Mouse (Mus musculus): ENCODE data around the gene Gm4301. TPM values are rescaled to one million over a fixed set of nuclear protein-coding genes. Genes with fewer than 3 reads are reported as not detected.

Gene Gm4301
- not detected for polyA plus RNA-seq (2015; fragmentation: Illumina TruSeq; extraction: RNeasy Lipid Tissue Mini Kit (QIAGEN cat#74804); ENCODE audit: insufficient read depth, low read depth, low replicate concordance)

GRCm38 (mm10) chr10:100335376-100335775 lies at the start of gene Gm4301:
Gene Gm4301 (plus strand): TSS chr10:100335676.

GRCm38 (mm10) chr10:100340536-100340935 lies 5.1 kb downstream of the Gm4301 start, which contains the start of gene Gm4302:
Gene Gm4302 (plus strand): TSS chr10:100340836.

DNA sequence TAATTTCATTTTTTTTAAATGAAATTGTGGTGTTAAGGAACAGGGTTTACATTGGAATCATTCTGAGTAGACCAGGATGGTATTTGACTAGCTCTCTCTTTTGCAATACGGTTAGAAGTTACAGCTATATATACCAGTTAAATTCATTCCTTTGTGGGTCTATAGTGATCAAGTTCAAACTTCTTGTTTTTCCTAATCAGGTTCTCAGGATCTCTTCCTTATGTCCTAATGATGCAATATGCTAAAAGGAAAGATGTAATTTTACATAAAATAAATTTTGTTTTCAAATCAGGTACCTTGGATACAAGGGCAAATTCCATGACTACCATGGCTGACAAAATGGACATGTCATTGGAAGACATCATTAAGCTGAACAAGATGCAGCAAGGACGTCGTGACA lies 10.2 kb downstream of the Gm4301 start, which contains the start of gene Gm4303:
Gene Gm4303, plus strand, starts transcription at position 301 of the 400 bp plus-strand sequence.

DNA sequence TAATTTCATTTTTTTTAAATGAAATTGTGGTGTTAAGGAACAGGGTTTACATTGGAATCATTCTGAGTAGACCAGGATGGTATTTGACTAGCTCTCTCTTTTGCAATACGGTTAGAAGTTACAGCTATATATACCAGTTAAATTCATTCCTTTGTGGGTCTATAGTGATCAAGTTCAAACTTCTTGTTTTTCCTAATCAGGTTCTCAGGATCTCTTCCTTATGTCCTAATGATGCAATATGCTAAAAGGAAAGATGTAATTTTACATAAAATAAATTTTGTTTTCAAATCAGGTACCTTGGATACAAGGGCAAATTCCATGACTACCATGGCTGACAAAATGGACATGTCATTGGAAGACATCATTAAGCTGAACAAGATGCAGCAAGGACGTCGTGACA lies 15.3 kb downstream of the Gm4301 start, which contains the start of gene Gm4305:
Gene Gm4305, plus strand, starts transcription at position 301 of the 400 bp plus-strand sequence.

DNA sequence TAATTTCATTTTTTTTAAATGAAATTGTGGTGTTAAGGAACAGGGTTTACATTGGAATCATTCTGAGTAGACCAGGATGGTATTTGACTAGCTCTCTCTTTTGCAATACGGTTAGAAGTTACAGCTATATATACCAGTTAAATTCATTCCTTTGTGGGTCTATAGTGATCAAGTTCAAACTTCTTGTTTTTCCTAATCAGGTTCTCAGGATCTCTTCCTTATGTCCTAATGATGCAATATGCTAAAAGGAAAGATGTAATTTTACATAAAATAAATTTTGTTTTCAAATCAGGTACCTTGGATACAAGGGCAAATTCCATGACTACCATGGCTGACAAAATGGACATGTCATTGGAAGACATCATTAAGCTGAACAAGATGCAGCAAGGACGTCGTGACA lies 25.6 kb downstream of the Gm4301 start, which contains the start of gene Gm4307:
Gene Gm4307, plus strand, starts transcription at position 301 of the 400 bp plus-strand sequence.

DNA sequence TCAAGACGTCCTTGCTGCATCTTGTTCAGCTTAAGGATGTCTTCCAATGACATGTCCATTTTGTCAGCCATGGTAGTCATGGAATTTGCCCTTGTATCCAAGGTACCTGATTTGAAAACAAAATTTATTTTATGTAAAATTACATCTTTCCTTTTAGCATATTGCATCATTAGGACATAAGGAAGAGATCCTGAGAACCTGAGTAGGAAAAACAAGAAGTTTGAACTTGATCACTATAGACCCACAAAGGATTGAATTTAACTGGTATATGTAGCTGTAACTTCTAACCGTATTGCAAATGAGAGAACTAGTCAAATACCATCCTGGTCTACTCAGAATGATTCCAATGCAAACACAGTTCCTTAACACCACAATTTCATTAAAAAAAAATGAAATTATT lies 47.0 kb downstream of the Gm4301 start, which contains the start of gene Gm4312:
Gene Gm4312, minus strand, starts transcription at position 101 of the 400 bp plus-strand sequence.

Other genes with a start within 250 kb of the Gm4301 start
- gene Gm4302, start 5.2 kb downstream of the Gm4301 start, polyA plus RNA-seq (2015; fragmentation: Illumina TruSeq; extraction: RNeasy Lipid Tissue Mini Kit (QIAGEN cat#74804); ENCODE audit: insufficient read depth, low read depth, low replicate concordance) = not detected
- not detected for gene Gm4303, start 10.3 kb downstream of the Gm4301 start, polyA plus RNA-seq (2015; fragmentation: Illumina TruSeq; extraction: RNeasy Lipid Tissue Mini Kit (QIAGEN cat#74804); ENCODE audit: insufficient read depth, low read depth, low replicate concordance)
- gene Gm4305, start 15.4 kb downstream of the Gm4301 start, polyA plus RNA-seq (2015; fragmentation: Illumina TruSeq; extraction: RNeasy Lipid Tissue Mini Kit (QIAGEN cat#74804); ENCODE audit: insufficient read depth, low read depth, low replicate concordance) = not detected
- not detected for gene Gm4307, start 25.7 kb downstream of the Gm4301 start, polyA plus RNA-seq (2015; fragmentation: Illumina TruSeq; extraction: RNeasy Lipid Tissue Mini Kit (QIAGEN cat#74804); ENCODE audit: insufficient read depth, low read depth, low replicate concordance)
- not detected for gene Gm4312, start 46.9 kb downstream of the Gm4301 start, polyA plus RNA-seq (2015; fragmentation: Illumina TruSeq; extraction: RNeasy Lipid Tissue Mini Kit (QIAGEN cat#74804); ENCODE audit: insufficient read depth, low read depth, low replicate concordance)
- gene Tmtc3, start 151.7 kb downstream of the Gm4301 start, polyA plus RNA-seq (2015; fragmentation: Illumina TruSeq; extraction: RNeasy Lipid Tissue Mini Kit (QIAGEN cat#74804); ENCODE audit: insufficient read depth, low read depth, low replicate concordance) = 3.2 TPM
- gene Cep290, start 151.9 kb downstream of the Gm4301 start, polyA plus RNA-seq (2015; fragmentation: Illumina TruSeq; extraction: RNeasy Lipid Tissue Mini Kit (QIAGEN cat#74804); ENCODE audit: insufficient read depth, low read depth, low replicate concordance) = 2.1 TPM

Measured in pancreas, adult 10 weeks (tissue).